Mouse (Mus musculus) testis, adult 2 months (tissue): ENCODE results near the gene Hist3h2ba.

Source experiments
- CTCF ChIP-seq: fragments of 200-500 bp; IDR thresholded peaks from 2 replicates; pipeline ENCODE4 v1.5.1; 2012; ENCODE audit warnings: low read depth, mild to moderate bottlenecking, inconsistent platforms, low read length, moderate library complexity; ENCODE audit not compliant: control insufficient read depth, insufficient read depth, insufficient replicate concordance
- POLR2A ChIP-seq: fragments of 200-500 bp; IDR thresholded peaks from 2 replicates; pipeline ENCODE4 v1.6.1; 2012; ENCODE audit warnings: low read depth, mild to moderate bottlenecking, inconsistent platforms, low read length, moderate library complexity; ENCODE audit not compliant: control insufficient read depth

DNA sequence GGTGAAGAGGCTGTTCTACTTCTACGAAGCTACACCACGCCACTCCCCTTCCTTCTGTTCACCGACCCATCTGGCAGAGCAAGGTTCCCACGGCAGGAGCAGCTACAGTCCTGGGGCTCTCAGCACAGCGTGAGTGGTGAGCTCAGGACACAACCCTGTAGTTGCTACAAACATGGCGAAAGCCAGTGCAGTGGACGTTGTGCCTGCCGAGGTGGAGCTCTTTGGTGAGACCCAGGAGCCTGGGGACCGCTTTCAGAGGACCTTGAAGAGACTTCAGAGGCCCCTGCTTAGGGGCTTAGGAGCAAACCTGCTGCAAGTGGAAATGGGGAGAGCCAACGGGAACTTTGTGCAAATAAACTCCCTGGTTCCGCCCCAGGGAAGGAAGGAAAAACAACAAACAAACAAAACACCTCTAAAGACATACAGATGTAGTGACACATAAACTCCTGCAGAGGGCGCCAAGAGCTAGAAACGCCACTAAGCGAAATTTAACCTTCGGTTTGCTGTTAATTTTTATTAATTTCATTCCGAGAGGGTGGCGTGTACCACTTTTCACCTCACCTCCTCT lies 34.2 kb upstream of the Hist3h2ba start:
- TF ChIP-seq POLR2A = no peak
- TF ChIP-seq CTCF = no peak; the same call in 1 of the 2 replicates
